Mouse (Mus musculus) CH12F3 (cell line): ENCODE data around the gene Dner.

Experiments
- in situ Hi-C: fragments of 300-500 bp; cut with MboI; formaldehyde crosslinking; loops from 2 replicates; pipeline ENCODE4 v1.14.3; 2020; ENCODE audit warnings: low sequenced_read_pairs

Gene Dner

GRCm38 (mm10) chr1:84549367-84550064 lies 146.5 kb downstream of the Dner start:
- in situ Hi-C loops = no loop called here

DNA sequence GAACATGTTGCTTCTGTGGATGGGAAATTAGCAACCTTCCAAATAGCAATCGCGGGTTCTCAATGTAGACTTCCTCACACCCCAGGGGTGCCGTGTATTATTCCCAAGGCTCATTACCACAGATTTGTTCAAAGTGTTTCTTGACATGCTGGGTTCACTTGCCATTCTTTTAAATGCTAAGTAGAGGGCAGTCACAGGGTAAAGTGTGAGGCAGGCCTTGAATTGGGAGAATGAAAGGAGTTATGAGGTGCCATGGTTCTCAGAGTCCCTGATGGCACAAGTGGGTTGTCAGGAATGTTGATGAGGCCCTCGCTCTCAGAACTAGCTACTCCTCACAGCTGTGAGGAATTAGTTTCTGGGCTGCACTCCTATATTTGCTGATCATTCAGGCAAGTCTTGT lies 160.0 kb downstream of the Dner start:
- in situ Hi-C loops = no loop called here

DNA sequence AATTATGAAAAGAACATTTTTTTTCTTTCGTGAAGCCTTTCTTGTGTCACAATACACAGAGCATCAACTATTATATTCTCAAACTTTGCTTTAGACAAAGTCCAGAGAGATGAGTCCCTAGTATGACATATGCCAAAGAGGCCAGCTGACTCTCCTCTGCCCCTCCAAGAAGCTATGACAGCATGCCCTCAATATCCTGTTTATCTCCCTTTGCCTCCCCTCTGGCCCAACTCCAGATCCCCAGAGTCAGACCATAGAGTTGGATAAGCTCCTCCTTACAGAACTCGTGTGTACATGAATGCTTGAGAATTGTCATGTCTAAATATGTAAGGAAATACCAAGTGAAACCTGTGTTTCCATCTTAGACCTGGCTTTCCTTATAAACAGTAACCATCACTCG lies 170.5 kb downstream of the Dner start:
- in situ Hi-C loops = no loop called here

DNA sequence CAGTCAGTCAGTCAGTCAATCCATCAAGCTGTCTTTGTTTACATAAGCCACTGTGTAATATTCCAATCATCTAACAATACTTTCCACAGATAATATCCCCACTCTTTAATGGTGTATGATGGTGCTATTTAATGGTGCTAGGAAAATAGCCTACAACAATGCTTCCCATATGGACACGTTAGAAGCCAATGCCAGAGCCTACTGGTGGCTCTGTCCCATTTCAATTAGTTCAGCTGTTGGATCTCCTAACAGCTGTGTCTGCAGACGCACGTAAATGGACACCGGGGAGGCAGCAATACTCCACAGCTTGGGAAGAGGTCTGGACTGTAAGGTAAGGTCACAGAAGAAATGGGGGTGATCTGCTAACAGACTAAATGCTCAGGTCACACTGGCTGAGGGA lies 171.6 kb downstream of the Dner start:
- in situ Hi-C loops = no loop called here

- in situ Hi-C loops = no loop called here
Measured at GRCm38 (mm10) chr1:84522963-84523280, 173.1 kb downstream of the Dner start.

- in situ Hi-C loops = no loop called here
Measured at GRCm38 (mm10) chr1:84522256-84522962, 173.6 kb downstream of the Dner start.

- in situ Hi-C loops = no loop called here
Measured at GRCm38 (mm10) chr1:84518347-84518746, 177.7 kb downstream of the Dner start.

- in situ Hi-C loops = no loop called here
Measured at GRCm38 (mm10) chr1:84513201-84513600, 182.8 kb downstream of the Dner start.

- in situ Hi-C loops = no loop called here
Measured at GRCm38 (mm10) chr1:84508510-84508909, 187.5 kb downstream of the Dner start.

DNA sequence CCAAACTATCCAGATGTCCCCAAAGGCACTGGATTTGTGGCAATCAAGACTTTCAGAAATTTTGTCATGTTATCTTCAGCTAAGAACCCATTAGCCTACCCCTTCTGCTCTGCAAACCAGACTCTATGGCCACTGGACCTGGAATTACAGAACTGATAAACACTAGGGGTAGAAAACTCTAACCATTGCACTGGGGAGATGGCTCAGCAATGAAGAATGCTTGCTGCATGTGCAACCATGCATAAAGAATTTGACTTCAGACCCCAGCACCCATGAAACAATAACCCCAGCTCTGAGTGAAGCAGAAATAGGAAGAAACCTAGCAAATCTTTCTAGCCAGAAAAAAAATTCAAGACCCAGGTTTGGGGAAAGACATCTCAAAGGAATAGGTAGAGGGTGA lies 188.5 kb downstream of the Dner start:
- in situ Hi-C loops = no loop called here

GRCm38 (mm10) chr1:84506984-84507546 lies 189.0 kb downstream of the Dner start:
- in situ Hi-C loops = no loop called here

DNA sequence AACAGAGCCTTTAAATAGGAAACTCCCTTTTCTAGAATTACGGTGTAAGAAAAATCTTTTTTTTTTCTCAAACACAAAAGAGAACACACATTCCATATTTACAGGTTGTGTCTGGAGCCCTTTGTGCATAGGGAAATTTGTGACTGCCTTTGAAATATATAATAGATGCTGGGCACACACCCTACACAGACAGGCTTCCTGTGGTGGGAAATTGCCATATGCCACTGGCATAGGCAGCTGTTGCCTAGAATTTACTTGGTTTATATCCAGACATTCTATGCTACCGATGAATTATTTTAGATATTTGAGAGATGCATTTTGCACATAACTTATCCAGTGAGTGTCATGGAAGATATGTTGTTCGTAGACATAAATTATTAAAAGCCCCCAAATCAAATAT lies 195.3 kb downstream of the Dner start:
- in situ Hi-C loops = no loop called here

DNA sequence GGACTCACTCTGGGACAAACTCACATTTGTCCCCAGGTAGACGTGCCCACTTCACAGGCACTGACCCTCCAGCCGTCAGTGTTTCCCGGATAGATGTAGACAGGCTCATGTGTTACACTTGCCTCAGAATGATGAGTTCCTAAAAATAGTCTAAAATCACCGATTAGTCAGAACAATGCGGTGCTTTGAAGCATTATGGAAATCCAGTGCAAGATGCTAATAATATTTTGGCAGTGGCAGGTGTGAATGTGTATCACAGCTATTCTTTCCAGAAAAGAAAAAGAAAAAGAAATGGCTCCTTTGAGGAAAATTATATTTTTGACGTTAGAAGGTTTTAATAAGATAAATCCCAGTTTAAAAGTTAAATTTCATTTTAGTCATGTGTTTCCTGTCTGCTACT lies 204.3 kb downstream of the Dner start:
- in situ Hi-C loops = no loop called here

- in situ Hi-C loops = no loop called here
Measured at GRCm38 (mm10) chr1:84488546-84488945, 207.5 kb downstream of the Dner start.

DNA sequence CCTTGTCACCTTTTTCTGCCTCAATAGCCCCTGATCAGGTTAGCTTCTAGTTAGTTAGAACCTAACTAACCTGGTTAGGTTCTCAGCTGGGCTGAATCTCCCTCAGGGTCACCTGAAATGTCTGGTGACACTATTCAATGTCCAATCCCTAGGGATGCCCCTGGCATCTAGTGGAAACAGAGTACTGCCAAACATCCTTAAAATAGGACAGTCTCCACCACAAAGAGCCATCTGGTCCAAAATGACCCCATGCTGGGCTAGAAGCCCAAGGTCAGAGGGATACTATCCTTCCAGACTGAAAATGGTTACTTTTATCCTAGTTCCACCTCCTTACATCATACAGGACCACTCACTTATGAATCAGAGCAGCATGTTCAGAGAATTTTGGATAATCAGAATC lies 211.0 kb downstream of the Dner start:
- in situ Hi-C loops = no loop called here

- in situ Hi-C loops = no loop called here
Measured at GRCm38 (mm10) chr1:84484577-84484976, 211.4 kb downstream of the Dner start.

GRCm38 (mm10) chr1:84479976-84480375 lies 216.0 kb downstream of the Dner start:
- in situ Hi-C loops = no loop called here

GRCm38 (mm10) chr1:84474274-84474673 lies 221.7 kb downstream of the Dner start:
- in situ Hi-C loops = no loop called here

- in situ Hi-C loops = no loop called here
Measured at GRCm38 (mm10) chr1:84472260-84472659, 223.8 kb downstream of the Dner start.

GRCm38 (mm10) chr1:84470342-84470741 lies 225.7 kb downstream of the Dner start:
- in situ Hi-C loops = no loop called here

DNA sequence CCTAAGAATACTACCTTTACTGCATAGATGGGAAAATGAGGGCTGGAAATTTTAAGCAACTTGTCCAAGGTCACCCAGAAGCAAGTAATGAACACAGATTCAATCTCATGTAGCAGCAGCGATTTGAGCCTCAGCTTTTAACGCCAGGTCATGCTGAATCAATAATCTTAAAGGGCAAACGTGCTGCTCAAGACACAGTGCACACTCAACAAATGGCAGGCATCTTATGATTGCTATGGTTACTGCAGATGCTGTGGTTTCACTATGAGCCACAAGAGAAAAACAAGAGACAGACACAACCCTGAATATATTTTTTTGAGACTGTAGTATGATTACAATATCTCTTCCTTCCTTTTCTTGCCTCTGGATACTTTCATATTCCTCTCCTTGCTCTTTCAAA lies 228.4 kb downstream of the Dner start:
- in situ Hi-C loops = no loop called here

DNA sequence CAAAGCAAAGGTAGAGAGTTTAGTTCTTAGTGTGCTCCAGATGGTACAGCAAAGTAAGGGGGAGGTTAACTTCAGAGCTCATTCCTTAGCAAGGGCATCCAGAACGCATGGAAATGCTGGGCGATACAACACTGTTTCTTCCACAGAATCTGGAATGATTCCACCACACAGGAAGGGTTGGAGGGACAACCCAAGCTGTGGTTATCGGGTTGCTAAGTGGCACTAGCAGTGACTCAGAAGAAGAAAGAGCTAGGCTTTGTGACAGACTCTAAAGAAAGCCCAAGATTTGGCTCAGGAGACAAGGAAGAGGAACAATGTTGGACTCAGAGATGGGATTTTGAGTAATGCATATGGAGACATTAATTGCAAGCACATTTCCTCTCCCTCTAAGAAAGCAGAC lies 231.3 kb downstream of the Dner start:
- in situ Hi-C loops = no loop called here
